Mouse (Mus musculus): Measurements from ENCODE around the gene Abcb8.

The Abcb8 gene

GRCm38 (mm10) chr5:24453985-24454303, 60.5 kb downstream of the Abcb8 start:
- no peak for DNase-seq (ENCODE audit: extremely low read depth, low read depth, low spot score)

GRCm38 (mm10) chr5:24455076-24455475, 61.6 kb downstream of the Abcb8 start:
- no peak for DNase-seq (ENCODE audit: extremely low read depth, low read depth, low spot score)

- no peak for DNase-seq (ENCODE audit: extremely low read depth, low read depth, low spot score)
Measured at GRCm38 (mm10) chr5:24455613-24456012, 62.1 kb downstream of the Abcb8 start.
